Mouse (Mus musculus): ENCODE results near the gene Aurkb. TPM values are rescaled to one million over a fixed set of nuclear protein-coding genes. Genes with fewer than 3 reads are reported as not detected.

Aurkb gene
- polyA plus RNA-seq, 1 experiment from 2014 or later = 101 TPM

GRCm38 (mm10) chr11:69095511-69096231 lies 50.2 kb downstream of the Aurkb start:
- WGBS (ENCODE audit: insufficient replicate concordance) = 1% methylated on average over 27 of the region's 27 CpGs
- H3K27me3 ChIP-seq (ENCODE audit: control insufficient read depth, insufficient read depth, low read depth, low read length) = no peaks in the 10 kb centered on the region
- H3K4me3 ChIP-seq (ENCODE audit: low read depth, low read length) = peak overlapping the region; percentile 74
- ATAC-seq (ENCODE audit: low read depth) = no peak
- peaks cover 66% of the 10 kb centered on the region for H3K4me1 ChIP-seq (ENCODE audit: control insufficient read depth, low read depth, low read length)
- H3K27ac ChIP-seq (ENCODE audit: low read length) = peak overlapping the region; percentile 97
- peaks cover 6% of the 10 kb centered on the region for H3K36me3 ChIP-seq (ENCODE audit: control insufficient read depth, insufficient read depth)
- H3K9me3 ChIP-seq (replicated peaks; ENCODE audit: control insufficient read depth, low read length) = no peaks in the 10 kb centered on the region
- peak overlapping the region; percentile 77 for H3K9ac ChIP-seq (ENCODE audit: low read depth, low read length)
- H3K4me2 ChIP-seq (ENCODE audit: low read depth, low read length) = peak overlapping the region; percentile 96

- Histone ChIP-seq H3K4me2 (ENCODE audit: low read depth, low read length) (peak overlapping the region; percentile 96), H3K27ac (ENCODE audit: low read length) (peak overlapping the region; percentile 97), H3K9me3 (replicated peaks; ENCODE audit: control insufficient read depth, low read length) (no peaks in the 10 kb centered on the region), H3K4me3 (ENCODE audit: low read depth, low read length) (peak overlapping the region; percentile 74), H3K9ac (ENCODE audit: low read depth, low read length) (peak overlapping the region; percentile 77), H3K36me3 (ENCODE audit: control insufficient read depth, insufficient read depth) (peaks cover 10% of the 10 kb centered on the region), H3K27me3 (ENCODE audit: control insufficient read depth, insufficient read depth, low read depth, low read length) (no peaks in the 10 kb centered on the region), H3K4me1 (ENCODE audit: control insufficient read depth, low read depth, low read length) (peaks cover 69% of the 10 kb centered on the region)
- WGBS (ENCODE audit: insufficient replicate concordance) = 15% methylated on average over 9 of the region's 9 CpGs
- no peak for ATAC-seq (ENCODE audit: low read depth)
Measured at GRCm38 (mm10) chr11:69096360-69096986, 51.0 kb downstream of the Aurkb start.

DNA sequence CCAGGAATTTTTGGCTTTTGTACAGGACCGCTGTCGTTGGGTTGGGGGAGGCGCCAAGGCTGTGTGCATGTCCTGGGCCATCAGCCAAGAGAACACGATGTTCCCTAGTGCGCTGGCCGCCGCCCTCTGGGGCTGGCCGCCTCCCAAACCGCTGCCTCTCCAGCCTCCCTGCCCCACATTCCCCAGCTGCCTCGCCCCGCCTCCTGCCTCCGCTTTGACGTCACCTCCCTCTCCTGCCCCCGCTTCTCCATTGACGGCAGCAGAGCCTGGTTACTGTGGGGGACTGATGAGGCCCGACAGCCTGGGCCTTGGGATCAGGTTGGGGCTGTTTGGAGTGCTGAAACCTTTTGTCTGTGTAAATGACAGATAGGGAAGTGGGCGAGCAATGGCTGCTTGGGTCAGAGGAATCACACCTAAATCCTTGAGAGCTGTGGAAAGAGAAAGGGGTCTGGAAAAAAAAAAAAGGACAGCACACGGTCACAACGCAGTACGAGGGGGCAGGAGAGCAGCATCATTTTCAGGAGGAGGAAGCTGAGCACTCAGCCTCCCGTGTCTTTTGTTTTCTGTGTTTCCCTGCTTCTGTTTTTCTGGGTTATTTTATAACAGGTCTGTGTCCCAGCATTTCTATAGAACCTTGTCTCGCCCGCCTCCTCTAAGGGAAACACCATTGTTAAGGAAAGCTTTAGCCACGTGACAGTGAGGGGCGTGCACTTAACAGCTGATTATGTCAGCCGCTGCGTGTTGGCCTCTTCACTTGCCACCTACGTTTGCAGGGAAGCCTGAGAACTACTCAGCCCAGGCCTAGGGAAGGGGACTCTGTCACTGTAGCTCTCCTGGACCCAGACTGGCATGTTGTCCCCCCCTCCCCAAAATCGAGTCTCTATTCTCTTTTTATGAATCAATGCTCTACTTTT lies 51.8 kb downstream of the Aurkb start:
- Histone ChIP-seq H3K4me3 (ENCODE audit: low read depth, low read length) (peak overlapping the region; percentile 74), H3K9me3 (replicated peaks; ENCODE audit: control insufficient read depth, low read length) (no peaks in the 10 kb centered on the region), H3K9ac (ENCODE audit: low read depth, low read length) (peak overlapping the region; percentile 77), H3K27me3 (ENCODE audit: control insufficient read depth, insufficient read depth, low read depth, low read length) (no peaks in the 10 kb centered on the region), H3K27ac (ENCODE audit: low read length) (peak overlapping the region; percentile 97), H3K36me3 (ENCODE audit: control insufficient read depth, insufficient read depth) (peaks cover 18% of the 10 kb centered on the region), H3K4me1 (ENCODE audit: control insufficient read depth, low read depth, low read length) (peaks cover 64% of the 10 kb centered on the region), H3K4me2 (ENCODE audit: low read depth, low read length) (peak overlapping the region; percentile 96)
- peak; percentile 56 for ATAC-seq (ENCODE audit: low read depth)
- 3% methylated on average over 29 of the region's 29 CpGs for WGBS (ENCODE audit: insufficient replicate concordance)

DNA sequence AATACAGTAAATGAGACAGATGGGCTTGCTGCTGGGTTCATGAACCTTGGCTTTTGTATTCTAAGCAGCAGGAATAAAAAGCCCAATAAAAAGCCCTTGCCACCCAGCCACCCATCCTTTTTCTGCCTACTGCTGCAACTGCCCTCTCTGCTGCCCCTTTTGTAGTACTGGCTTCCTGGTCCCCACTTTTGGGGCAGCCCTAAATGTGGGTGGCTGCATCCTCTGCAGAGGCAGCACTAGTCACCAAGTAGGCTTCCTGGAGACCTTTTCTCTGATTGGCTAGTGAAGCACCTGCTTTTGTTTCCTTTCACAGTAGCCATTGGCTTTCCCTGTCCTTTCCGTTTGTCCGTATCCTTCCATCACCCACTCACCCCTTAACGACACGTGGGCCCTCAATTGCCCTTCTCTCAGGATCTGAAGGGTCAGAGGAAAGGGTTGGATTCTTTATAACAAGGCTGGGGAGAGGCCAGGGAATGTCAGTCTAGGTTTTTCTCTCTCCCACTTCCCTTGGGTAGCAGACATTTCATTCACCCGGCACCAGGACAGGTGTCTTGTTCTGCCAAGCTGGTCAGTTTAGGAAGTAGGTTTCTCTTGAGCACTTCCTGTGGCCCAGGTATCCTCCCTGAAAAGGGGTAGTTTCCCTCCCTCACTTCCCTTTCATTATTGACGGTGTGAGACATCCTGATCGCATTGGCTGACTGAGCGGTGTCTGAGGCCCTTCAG lies 52.8 kb downstream of the Aurkb start:
- H3K9me3 ChIP-seq (replicated peaks; ENCODE audit: control insufficient read depth, low read length) = no peaks in the 10 kb centered on the region
- H3K27me3 ChIP-seq (ENCODE audit: control insufficient read depth, insufficient read depth, low read depth, low read length) = no peaks in the 10 kb centered on the region
- 31% methylated on average over 8 of the region's 8 CpGs for WGBS (ENCODE audit: insufficient replicate concordance)
- peaks cover 59% of the 10 kb centered on the region for H3K4me1 ChIP-seq (ENCODE audit: control insufficient read depth, low read depth, low read length)
- peaks cover 23% of the 10 kb centered on the region for H3K36me3 ChIP-seq (ENCODE audit: control insufficient read depth, insufficient read depth)
- H3K9ac ChIP-seq (ENCODE audit: low read depth, low read length) = peak overlapping the region; percentile 74; the same call in 1 of the 2 replicates
- H3K27ac ChIP-seq (ENCODE audit: low read length) = peak overlapping the region; percentile 97
- H3K4me3 ChIP-seq (ENCODE audit: low read depth, low read length) = peak overlapping the region; percentile 74
- no peak for ATAC-seq (ENCODE audit: low read depth)
- peak overlapping the region; percentile 96 for H3K4me2 ChIP-seq (ENCODE audit: low read depth, low read length)

- peak overlapping the region; percentile 96 for H3K4me2 ChIP-seq (ENCODE audit: low read depth, low read length)
- H3K27me3 ChIP-seq (ENCODE audit: control insufficient read depth, insufficient read depth, low read depth, low read length) = no peaks in the 10 kb centered on the region
- H3K4me3 ChIP-seq (ENCODE audit: low read depth, low read length) = peak overlapping the region; percentile 67
- H3K27ac ChIP-seq (ENCODE audit: low read length) = peak overlapping the region; percentile 97
- 0% methylated on average over 19 of the region's 19 CpGs for WGBS (ENCODE audit: insufficient replicate concordance)
- peaks cover 59% of the 10 kb centered on the region for H3K4me1 ChIP-seq (ENCODE audit: control insufficient read depth, low read depth, low read length)
- H3K36me3 ChIP-seq (ENCODE audit: control insufficient read depth, insufficient read depth) = peaks cover 29% of the 10 kb centered on the region
- peak overlapping the region; percentile 74 for H3K9ac ChIP-seq (ENCODE audit: low read depth, low read length)
- peak; percentile 43 for ATAC-seq (ENCODE audit: low read depth)
- no peaks in the 10 kb centered on the region for H3K9me3 ChIP-seq (replicated peaks; ENCODE audit: control insufficient read depth, low read length)
Measured at GRCm38 (mm10) chr11:69098762-69099091, 53.3 kb downstream of the Aurkb start.

GRCm38 (mm10) chr11:69099177-69099914 lies 53.9 kb downstream of the Aurkb start:
- H3K4me3 ChIP-seq (ENCODE audit: low read depth, low read length) = peak overlapping the region; percentile 67
- no peaks in the 10 kb centered on the region for H3K9me3 ChIP-seq (replicated peaks; ENCODE audit: control insufficient read depth, low read length)
- H3K9ac ChIP-seq (ENCODE audit: low read depth, low read length) = peak overlapping the region; percentile 74
- H3K36me3 ChIP-seq (ENCODE audit: control insufficient read depth, insufficient read depth) = peaks cover 34% of the 10 kb centered on the region
- ATAC-seq (ENCODE audit: low read depth) = no peak
- peaks cover 58% of the 10 kb centered on the region for H3K4me1 ChIP-seq (ENCODE audit: control insufficient read depth, low read depth, low read length)
- no peaks in the 10 kb centered on the region for H3K27me3 ChIP-seq (ENCODE audit: control insufficient read depth, insufficient read depth, low read depth, low read length)
- peak overlapping the region; percentile 88 for H3K27ac ChIP-seq (ENCODE audit: low read length)
- H3K4me2 ChIP-seq (ENCODE audit: low read depth, low read length) = peak overlapping the region; percentile 96
- under 1% methylated on average over 22 of the region's 22 CpGs for WGBS (ENCODE audit: insufficient replicate concordance)

GRCm38 (mm10) chr11:69099915-69100345 lies 54.5 kb downstream of the Aurkb start:
- WGBS (ENCODE audit: insufficient replicate concordance) = 2% methylated on average over 23 of the region's 23 CpGs
- peak overlapping the region; percentile 67 for H3K4me3 ChIP-seq (ENCODE audit: low read depth, low read length)
- H3K36me3 ChIP-seq (ENCODE audit: control insufficient read depth, insufficient read depth) = peaks cover 40% of the 10 kb centered on the region
- no peaks in the 10 kb centered on the region for H3K27me3 ChIP-seq (ENCODE audit: control insufficient read depth, insufficient read depth, low read depth, low read length)
- peak overlapping the region; percentile 74 for H3K9ac ChIP-seq (ENCODE audit: low read depth, low read length)
- 0 out of 2 replicates have a peak, but pooled peaks have one; percentile 1 for ATAC-seq (ENCODE audit: low read depth)
- peak overlapping the region; percentile 88 for H3K27ac ChIP-seq (ENCODE audit: low read length)
- H3K4me2 ChIP-seq (ENCODE audit: low read depth, low read length) = peak overlapping the region; percentile 96
- H3K4me1 ChIP-seq (ENCODE audit: control insufficient read depth, low read depth, low read length) = peaks cover 54% of the 10 kb centered on the region
- no peaks in the 10 kb centered on the region for H3K9me3 ChIP-seq (replicated peaks; ENCODE audit: control insufficient read depth, low read length)

Measured in liver, embryonic 16.5 days (tissue).